Comparison of ENCODE assay signal across 20 mouse cellular contexts in genomic region chr4:57332511-57332910, GRCm38 (mm10).
"Had no signal": no experiment of that assay in that cellular context is flagged by ENCODE, and none has a peak within 500 bp of the region (broad histone marks: within the 10 kb centered on the region; RNA-seq: fewer than 3 reads in every experiment).

No protein-coding gene starts in this region.

- H3K4me2 ChIP-seq: limb, embryonic 12.5 days; limb, embryonic 15.5 days; liver, embryonic 11.5 days; lung, embryonic 15.5 days; midbrain, embryonic 11.5 days had no signal

- H3K9ac ChIP-seq: limb, embryonic 12.5 days; limb, embryonic 15.5 days; liver, embryonic 14.5 days; liver, postnatal 0 days; lung, embryonic 15.5 days had no signal

- ATAC-seq: liver, postnatal 0 days had no signal

- H3K27ac ChIP-seq: limb, embryonic 12.5 days; limb, embryonic 15.5 days; liver, embryonic 14.5 days; lung, embryonic 15.5 days; stomach, postnatal 0 days had no signal

- H3K4me1 ChIP-seq: limb, embryonic 12.5 days; limb, embryonic 15.5 days had no signal

- H3K36me3 ChIP-seq: limb, embryonic 12.5 days; limb, embryonic 15.5 days; lung, embryonic 15.5 days had no signal

- H3K27me3 ChIP-seq: limb, embryonic 12.5 days; limb, embryonic 15.5 days; lung, embryonic 15.5 days had no signal

- H3K4me3 ChIP-seq: limb, embryonic 12.5 days; limb, embryonic 15.5 days; lung, embryonic 15.5 days had no signal

- DNase-seq: kidney, adult 11 months; kidney, adult 8-10 months; kidney, postnatal 14 days; kidney, postnatal 4 days; left cerebral cortex, postnatal 4 days; liver, postnatal 0 days; lung, postnatal 10 days; lung, postnatal 4 days; midbrain, embryonic 14.5 days; right cerebral cortex, adult 18-20 months; right cerebral cortex, postnatal 14 days; right cerebral cortex, postnatal 4 days; thymus, postnatal 25 days had no signal

- H3K9me3 ChIP-seq: limb, embryonic 12.5 days; limb, embryonic 15.5 days; lung, embryonic 15.5 days had no signal
